Mouse (Mus musculus) hindlimb bud, embryonic 11.5 days (tissue): ENCODE results near the gene Atp7a.

Experiments used
- DNase-seq: peaks from one replicate; pipeline ENCODE4 v3.0.0-alpha.2; 2012; ENCODE audit warnings: low read depth, low spot score; ENCODE audit errors: extremely low spot score

Atp7a gene

GRCm38 (mm10) chrX:106165089-106165488 is 138.0 kb downstream of the Atp7a start:
- DNase-seq: no peak

- peak; percentile 70 for DNase-seq
Measured at GRCm38 (mm10) chrX:106171106-106171852, 144.2 kb downstream of the Atp7a start.

GRCm38 (mm10) chrX:106171853-106172154 is 144.7 kb downstream of the Atp7a start:
- DNase-seq: no peak
